Mouse (Mus musculus): Measurements from ENCODE around the gene Chrna1.

Chrna1 gene

DNA sequence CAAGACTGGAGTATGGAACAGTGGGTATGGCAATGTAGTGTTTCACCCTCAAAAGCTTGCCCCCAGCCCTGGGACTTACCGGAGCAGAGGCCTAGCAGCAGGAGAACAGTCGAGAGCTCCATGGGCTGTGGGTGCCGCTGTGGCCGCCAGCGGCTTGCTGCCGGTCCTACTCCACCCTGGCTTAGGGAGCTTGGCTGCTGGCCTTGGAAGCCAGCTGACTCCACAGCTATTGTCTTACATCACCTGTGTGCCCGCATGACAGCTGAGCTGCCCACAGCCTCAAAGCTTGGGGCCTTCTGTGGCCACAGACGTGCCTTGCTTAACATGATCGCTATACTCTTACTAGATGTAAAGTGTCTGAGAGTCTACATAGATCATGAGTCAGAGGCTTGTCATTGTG lies at the start of gene Chrna1:
Gene Chrna1 (minus strand): TSS at position 173 of the 400 bp plus-strand sequence.
- DNase-seq (ENCODE audit: extremely low read depth, low read depth) = no peak

DNA sequence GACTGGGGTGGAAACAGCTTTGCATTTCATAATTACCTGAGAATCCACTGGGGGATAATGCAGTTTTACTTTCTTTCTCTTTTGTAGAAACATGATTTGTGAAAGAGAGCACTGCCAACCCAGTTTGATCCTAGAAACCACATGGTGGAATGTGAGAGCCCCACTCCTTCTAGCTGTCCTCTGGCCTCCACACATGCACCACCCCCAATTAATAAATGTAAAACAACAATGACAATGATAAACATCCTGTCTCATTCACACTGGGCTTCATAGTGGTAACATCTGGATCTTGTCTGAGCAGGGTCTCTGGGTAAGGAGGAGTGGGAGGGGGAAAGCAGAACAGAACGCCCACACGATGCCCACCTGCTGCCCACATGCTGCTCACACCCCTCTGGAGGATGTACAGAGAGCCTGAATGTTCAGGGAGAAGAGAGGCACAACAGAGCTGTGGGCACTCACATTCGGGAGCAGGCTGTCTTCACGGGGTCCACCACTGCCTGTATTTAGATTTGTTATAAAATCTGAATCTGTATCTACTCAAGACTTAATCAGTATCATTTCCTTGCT lies 38.4 kb upstream of the Chrna1 start:
- DNase-seq (ENCODE audit: extremely low read depth, low read depth) = no peak

DNA sequence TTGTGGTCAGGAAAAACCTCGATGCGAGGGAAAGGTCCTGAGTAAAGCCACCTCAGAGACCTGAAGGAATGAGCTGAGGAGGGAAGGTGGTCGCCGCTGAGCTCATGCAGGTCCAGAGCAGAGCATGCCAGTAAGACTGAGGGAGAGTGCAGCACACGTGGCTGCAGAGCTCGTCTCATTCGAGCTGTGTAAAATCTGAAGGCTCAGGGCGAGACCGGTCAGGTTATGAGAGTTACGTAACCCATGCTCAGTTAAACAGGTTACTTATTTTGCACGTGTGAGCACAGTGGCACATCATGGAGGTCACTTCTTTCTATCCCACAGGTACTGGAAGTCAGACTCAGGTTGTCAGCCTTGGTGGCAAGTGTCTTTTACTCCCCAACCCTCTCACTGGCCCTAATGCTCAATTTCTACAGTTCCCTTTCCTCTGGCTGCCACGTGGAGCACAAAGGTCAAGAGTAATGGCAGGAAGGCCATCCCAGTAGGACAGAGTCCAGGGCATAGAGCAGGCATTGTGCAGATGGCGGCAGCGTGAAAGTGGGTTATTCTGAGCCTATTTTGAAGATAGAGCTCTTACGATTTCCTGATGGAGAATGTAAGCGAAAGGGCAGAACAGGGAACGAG lies 36.4 kb upstream of the Chrna1 start:
- DNase-seq (ENCODE audit: extremely low read depth, low read depth) = no peak

DNA sequence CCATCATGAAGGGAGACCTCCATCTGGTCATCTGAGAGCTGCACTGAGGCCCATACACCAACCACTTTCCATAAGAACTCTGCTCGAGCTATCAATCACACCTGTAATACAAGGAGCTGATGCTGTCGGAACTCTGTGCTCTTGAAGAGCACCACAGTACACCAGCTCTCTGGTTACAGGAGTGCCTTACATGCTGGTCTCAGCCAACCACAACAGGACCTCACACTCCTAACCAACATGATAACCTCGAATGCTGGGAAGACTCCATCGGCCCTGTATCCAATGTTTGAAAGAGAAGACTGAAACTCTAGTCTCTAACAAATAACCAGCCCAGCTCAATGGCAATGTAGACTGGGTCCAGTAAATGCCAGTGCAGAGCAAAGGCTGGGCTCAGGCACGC lies 35.3 kb upstream of the Chrna1 start:
- no peak for DNase-seq (ENCODE audit: extremely low read depth, low read depth)

DNA sequence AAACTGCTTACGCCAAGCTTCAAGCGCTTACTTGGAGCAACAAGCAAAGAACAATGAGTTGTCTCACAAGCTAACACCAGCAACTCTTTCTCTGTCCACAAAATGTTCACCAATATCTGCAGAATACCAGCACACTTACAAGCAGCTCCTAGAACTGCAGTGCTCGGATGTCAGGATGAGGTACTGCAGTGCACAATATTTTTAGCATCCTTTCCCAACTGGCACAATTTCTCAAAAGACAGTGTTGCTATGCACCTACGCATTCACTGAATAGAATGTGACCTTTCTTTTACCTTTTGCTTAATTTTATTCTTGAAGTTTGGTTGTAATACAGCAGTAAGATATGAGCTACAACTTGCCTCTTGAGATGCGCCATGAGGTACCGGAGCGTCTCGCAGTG lies 34.2 kb upstream of the Chrna1 start:
- DNase-seq (ENCODE audit: extremely low read depth, low read depth) = no peak

DNA sequence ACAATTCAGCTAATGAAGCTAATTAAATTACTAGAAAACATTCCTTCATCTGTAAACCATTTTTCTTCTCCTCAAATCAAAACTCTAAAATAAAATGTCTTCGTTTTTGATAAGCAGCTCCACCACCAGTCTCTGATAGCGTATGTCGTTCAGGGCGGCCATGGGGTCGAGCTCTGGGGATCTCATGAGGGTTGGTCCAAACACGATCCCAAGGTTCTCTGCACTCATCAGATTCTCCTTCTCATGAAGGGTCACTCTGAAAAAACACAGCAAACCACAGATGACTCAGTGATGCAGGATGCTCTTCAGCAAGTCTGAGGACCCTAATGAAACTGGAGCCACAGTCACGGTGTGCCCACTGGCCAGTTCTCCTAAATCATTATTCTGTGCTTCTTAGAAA lies 32.8 kb upstream of the Chrna1 start:
- no peak for DNase-seq (ENCODE audit: extremely low read depth, low read depth)

GRCm38 (mm10) chr2:73612367-73612914 lies 32.3 kb upstream of the Chrna1 start:
- DNase-seq (ENCODE audit: extremely low read depth, low read depth) = no peak

GRCm38 (mm10) chr2:73611798-73612197 lies 31.7 kb upstream of the Chrna1 start:
- DNase-seq (ENCODE audit: extremely low read depth, low read depth) = no peak

GRCm38 (mm10) chr2:73609724-73610210 lies 29.6 kb upstream of the Chrna1 start:
- DNase-seq (ENCODE audit: extremely low read depth, low read depth) = no peak

GRCm38 (mm10) chr2:73609067-73609723 lies 29.1 kb upstream of the Chrna1 start:
- no peak for DNase-seq (ENCODE audit: extremely low read depth, low read depth)

- no peak for DNase-seq (ENCODE audit: extremely low read depth, low read depth)
Measured at GRCm38 (mm10) chr2:73608391-73608790, 28.3 kb upstream of the Chrna1 start.

- DNase-seq (ENCODE audit: extremely low read depth, low read depth) = no peak
Measured at GRCm38 (mm10) chr2:73607609-73608008, 27.5 kb upstream of the Chrna1 start.

DNA sequence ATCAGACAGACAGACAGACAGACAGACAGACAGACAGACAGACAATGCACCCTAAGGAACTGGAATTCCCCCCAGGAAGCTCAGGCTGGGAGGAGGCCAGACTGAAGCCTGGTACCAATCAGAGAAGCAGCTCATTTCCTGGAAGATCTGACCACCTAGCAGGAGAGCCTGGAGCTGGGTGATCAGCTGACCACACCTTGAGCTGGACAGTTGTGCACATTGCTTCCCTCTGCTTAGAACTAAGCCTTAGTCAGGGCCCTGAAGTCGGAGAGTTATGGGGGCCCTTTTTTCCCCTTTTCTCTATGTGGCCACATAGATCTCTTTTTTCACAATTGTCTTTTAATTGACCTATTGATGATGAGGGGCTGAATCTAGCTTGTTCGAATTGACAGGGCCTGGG lies 27.0 kb upstream of the Chrna1 start:
- DNase-seq (ENCODE audit: extremely low read depth, low read depth) = no peak

GRCm38 (mm10) chr2:73606616-73607015 lies 26.5 kb upstream of the Chrna1 start:
- DNase-seq (ENCODE audit: extremely low read depth, low read depth) = no peak

GRCm38 (mm10) chr2:73605077-73605476 lies 24.9 kb upstream of the Chrna1 start:
- no peak for DNase-seq (ENCODE audit: extremely low read depth, low read depth)

GRCm38 (mm10) chr2:73604579-73604978 lies 24.4 kb upstream of the Chrna1 start:
- DNase-seq (ENCODE audit: extremely low read depth, low read depth) = no peak

DNA sequence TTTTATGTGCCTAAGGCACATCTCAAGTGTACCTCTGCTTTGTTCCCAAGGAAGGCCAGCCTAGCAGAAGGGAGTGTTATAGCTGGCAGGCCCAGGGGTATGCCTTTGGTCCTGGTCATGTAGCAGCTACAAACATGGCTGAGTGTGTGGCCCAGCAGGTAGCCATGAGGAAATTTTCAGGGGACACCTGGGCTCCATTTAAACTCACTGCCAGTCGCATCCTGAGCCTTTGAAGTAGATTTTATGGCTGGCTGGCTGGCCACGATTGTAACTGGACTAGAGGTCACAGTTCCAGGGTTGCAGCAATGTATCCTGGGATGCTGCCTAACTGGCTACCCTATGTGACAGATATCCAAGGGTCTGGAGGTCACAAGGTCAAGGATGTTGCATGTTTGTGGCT lies 20.5 kb upstream of the Chrna1 start:
- no peak for DNase-seq (ENCODE audit: extremely low read depth, low read depth)

- DNase-seq (ENCODE audit: extremely low read depth, low read depth) = no peak
Measured at GRCm38 (mm10) chr2:73597772-73598171, 17.6 kb upstream of the Chrna1 start.

DNA sequence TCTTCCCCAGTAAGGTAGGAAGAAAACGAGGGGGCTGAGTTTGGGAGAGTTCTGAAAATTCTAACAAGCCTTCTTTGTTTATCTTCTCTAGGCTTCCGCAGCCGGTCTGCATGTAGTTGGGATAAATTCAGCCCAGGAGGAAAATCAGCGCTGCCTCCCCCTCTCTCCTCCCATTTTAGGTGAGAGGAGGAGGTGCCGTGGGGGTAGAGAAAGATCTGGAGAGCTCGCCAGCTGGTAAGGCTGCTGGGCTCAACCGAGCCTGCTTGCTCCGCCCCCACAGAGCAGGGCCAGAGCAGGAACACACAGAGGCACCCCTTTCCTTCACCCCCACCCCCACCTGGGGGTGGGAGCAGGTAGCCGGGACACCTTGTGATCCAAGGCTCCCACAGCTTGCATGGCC lies 16.6 kb upstream of the Chrna1 start:
- no peak for DNase-seq (ENCODE audit: extremely low read depth, low read depth)

GRCm38 (mm10) chr2:73596326-73596725 lies 16.2 kb upstream of the Chrna1 start:
- no peak for DNase-seq (ENCODE audit: extremely low read depth, low read depth)

GRCm38 (mm10) chr2:73593101-73593439 lies 12.9 kb upstream of the Chrna1 start:
- DNase-seq (ENCODE audit: extremely low read depth, low read depth) = no peak

DNA sequence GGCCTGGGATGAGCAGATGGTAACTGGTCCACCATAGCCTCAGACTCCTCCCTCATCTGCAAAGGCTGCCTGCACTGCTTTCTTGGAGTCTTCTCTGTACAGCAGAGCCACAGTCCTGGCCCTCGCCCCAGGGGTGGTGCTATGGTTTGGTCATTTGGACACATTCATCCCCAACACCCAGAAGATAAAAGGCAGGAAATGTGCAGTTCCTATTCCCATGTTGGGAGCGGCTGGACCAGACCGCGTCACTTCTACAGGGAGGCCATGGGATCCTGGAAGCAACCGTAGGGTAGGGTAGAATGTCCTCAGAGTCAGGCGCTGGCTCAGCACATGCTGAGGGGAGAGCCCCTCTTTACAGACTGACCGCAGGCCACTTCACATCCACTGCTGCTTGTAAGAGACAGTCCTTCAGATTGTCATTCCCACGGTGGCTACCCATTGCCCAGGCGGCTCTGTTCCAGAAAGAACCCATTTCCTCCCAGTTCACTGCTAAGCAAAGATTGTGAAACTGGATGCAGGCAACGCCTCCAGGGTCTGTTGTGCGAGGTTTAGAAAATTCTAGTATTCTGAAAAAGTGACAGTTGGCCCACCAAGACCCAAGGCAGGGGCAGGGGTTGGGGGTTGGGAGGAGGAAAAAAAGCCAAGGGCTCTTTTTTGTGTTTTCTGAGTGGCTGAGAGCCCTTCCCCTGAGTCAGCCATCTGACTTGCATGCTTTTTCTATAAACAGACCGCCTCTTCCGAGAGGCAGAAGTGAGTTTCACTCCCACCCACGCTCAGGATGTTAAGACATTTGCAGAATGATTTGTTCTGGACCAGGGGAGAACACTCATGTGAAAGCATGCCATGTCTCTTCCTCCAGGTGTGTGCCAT lies 12.3 kb upstream of the Chrna1 start:
- DNase-seq (ENCODE audit: extremely low read depth, low read depth) = no peak

All from MEL-GATA-1-ER (cell line).